ENCODE assay signal across 19 mouse cellular contexts in genomic region chr8:10743241-10743640, GRCm38 (mm10).
DNase-seq lines count a peak whose midpoint lies in the region; ATAC-seq lines count a peak whose summit lies in the region.
"Had no signal": no experiment of that assay in that cellular context is flagged by ENCODE, and none has a peak within 500 bp of the region (broad histone marks: within the 10 kb centered on the region; RNA-seq: fewer than 3 reads in every experiment).

No protein-coding gene starts in this region.

- 81% methylated on average over 6 of the region's 6 CpGs for WGBS in forebrain, embryonic 10.5 days
- 72% methylated on average over 6 of the region's 6 CpGs for WGBS in forebrain, embryonic 12.5 days

- ATAC-seq in forebrain, embryonic 12.5 days (ENCODE audit: low FRiP score), result no peak
- ATAC-seq: CD4-positive, CD25-positive, alpha-beta regulatory T cell, adult 4 months; forebrain, embryonic 15.5 days; hindbrain, postnatal 0 days; inflammation-experienced regulatory T-cells, adult 6 months; intestine, embryonic 16.5 days had no signal

- H3K4me1 ChIP-seq in forebrain, embryonic 10.5 days, result peaks cover 21% of the 10 kb centered on the region
- H3K4me1 ChIP-seq in forebrain, embryonic 12.5 days, result peaks cover 14% of the 10 kb centered on the region

- no peak overlapping the region for H3K9ac ChIP-seq in forebrain, embryonic 12.5 days
- H3K9ac ChIP-seq: forebrain, embryonic 15.5 days; hindbrain, embryonic 13.5 days had no signal

- no peaks in the 10 kb centered on the region for H3K9me3 ChIP-seq in forebrain, embryonic 10.5 days
- H3K9me3 ChIP-seq in forebrain, embryonic 12.5 days, result no peaks in the 10 kb centered on the region
- H3K9me3 ChIP-seq: forebrain, embryonic 15.5 days; heart, embryonic 10.5 days; hindbrain, embryonic 13.5 days had no signal

- no peaks in the 10 kb centered on the region for H3K36me3 ChIP-seq in forebrain, embryonic 10.5 days (replicated peaks)
- no peaks in the 10 kb centered on the region for H3K36me3 ChIP-seq in forebrain, embryonic 12.5 days (replicated peaks)
- H3K36me3 ChIP-seq: forebrain, embryonic 15.5 days; heart, embryonic 10.5 days; hindbrain, embryonic 13.5 days had no signal

- DNase-seq in forebrain, embryonic 10.5 days (ENCODE audit: extremely low spot score, low spot score), result no peak
- peak; percentile 10 to 25 for DNase-seq in layer of hippocampus, adult 18-20 months (ENCODE audit: low spot score in 2 of 2)
- DNase-seq in layer of hippocampus, postnatal 25 days (ENCODE audit: extremely low spot score in 1 of 2, low spot score in 1 of 2), result no peak
- DNase-seq in right cerebral cortex, postnatal 10 days (ENCODE audit: low spot score in 2 of 2), result peak; percentile 32 to 38
- DNase-seq in right cerebral cortex, adult 2 months (ENCODE audit: low spot score in 2 of 2), result no peak
- DNase-seq: adrenal gland, adult 2 months; adrenal gland, postnatal 14 days; cerebellum, adult 11-12 months; cerebellum, adult 8-10 months; gastrocnemius, postnatal 25 days; heart, adult 2 months had no signal

- H3K4me3 ChIP-seq in forebrain, embryonic 10.5 days, result no peak overlapping the region
- no peak overlapping the region for H3K4me3 ChIP-seq in forebrain, embryonic 12.5 days (replicated peaks)
- H3K4me3 ChIP-seq: forebrain, embryonic 15.5 days; heart, adult 2 months; heart, embryonic 10.5 days; hindbrain, embryonic 13.5 days had no signal

- H3K27ac ChIP-seq in forebrain, embryonic 10.5 days, result 0 out of 2 replicates have a peak overlapping the region, but pooled peaks have one; percentile 13
- no peak overlapping the region for H3K27ac ChIP-seq in forebrain, embryonic 12.5 days
- H3K27ac ChIP-seq: forebrain, embryonic 15.5 days; heart, adult 2 months; heart, embryonic 10.5 days; hindbrain, embryonic 13.5 days; hindbrain, postnatal 0 days had no signal

- no peak overlapping the region for H3K4me2 ChIP-seq in forebrain, embryonic 12.5 days
- H3K4me2 ChIP-seq: forebrain, embryonic 15.5 days; hindbrain, embryonic 13.5 days had no signal

- 0 out of 2 replicates have a peak, but pooled peaks cover 4% of the 10 kb centered on the region for H3K27me3 ChIP-seq in forebrain, embryonic 10.5 days (ENCODE audit: poor library complexity, severe bottlenecking)
- 0 out of 2 replicates have a peak, but pooled peaks cover 4% of the 10 kb centered on the region for H3K27me3 ChIP-seq in forebrain, embryonic 12.5 days
- H3K27me3 ChIP-seq: forebrain, embryonic 15.5 days; hindbrain, embryonic 13.5 days had no signal

Comparison
In these comparisons a context has a peak if more than half of its experiments do, and no peak if none do; other contexts are left out.
1. DNase-seq: peak in layer of hippocampus, adult 18-20 months (2 of 2) and right cerebral cortex, postnatal 10 days (2 of 2); none in forebrain, embryonic 10.5 days (single experiment), layer of hippocampus, postnatal 25 days (0 of 2) and right cerebral cortex, adult 2 months (0 of 2).